Mouse (Mus musculus) left cerebral cortex, adult 18-20 months (tissue): ENCODE results near the gene Vmn1r48. TPM values are rescaled to one million over a fixed set of nuclear protein-coding genes. Genes with fewer than 3 reads are reported as not detected.
"Not testable (repeated sequence)": the region's sequence is repeated elsewhere in the genome, so short reads cannot be mapped to it uniquely, and the experiment has no call there.

ENCODE experiments used
- DNase-seq, 2 experiments: peaks; one replicate each; pipeline ENCODE4 v3.0.0; 2021 to 2022; ENCODE audit warnings: low spot score in 2 of 2, mixed read lengths in 1 of 2
- long read RNA-seq, 2 experiments: library from polyadenylated mRNA; stranded (forward); transcript quantifications; one replicate each; pipeline ENCODE4 v2.0.0; 2021
- total RNA-seq, 2 experiments: library from RNA; stranded (reverse); gene quantifications; 2 replicates each; pipeline ENCODE4 v1.2.3; 2021

Vmn1r48 gene
- total RNA-seq = not detected
- long read RNA-seq, experiment 1 = 0 reads
- long read RNA-seq, experiment 2 = 0 reads

GRCm38 (mm10) chr6:90036741-90037140 lies at the start of gene Vmn1r48:
Vmn1r48 (minus strand) TSS chr6:90036841.
- DNase-seq = not testable (repeated sequence)

DNA sequence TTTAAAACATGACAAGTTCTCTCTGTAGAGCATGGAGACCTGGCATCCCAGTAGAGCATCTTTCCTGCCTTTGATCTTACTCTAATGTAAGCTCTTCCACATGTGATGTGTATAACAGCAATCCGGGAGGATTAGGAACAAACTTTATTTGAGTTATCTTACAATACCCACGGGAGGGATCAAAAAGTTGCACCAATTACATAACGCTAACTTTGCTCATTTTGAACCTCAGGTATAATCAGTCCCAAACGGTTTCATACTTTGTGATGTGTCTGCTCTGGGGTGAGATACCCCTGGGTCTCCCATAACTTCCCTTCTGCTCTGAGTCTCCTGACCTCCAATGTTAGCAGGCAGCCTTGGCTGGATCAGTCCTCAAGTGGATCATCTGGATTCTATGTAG lies 41.8 kb upstream of the Vmn1r48 start, which contains the start of gene Vmn1r49:
TSS of gene Vmn1r49 (minus strand) at position 101 of the 400 bp plus-strand sequence.
- no peak for DNase-seq

DNA sequence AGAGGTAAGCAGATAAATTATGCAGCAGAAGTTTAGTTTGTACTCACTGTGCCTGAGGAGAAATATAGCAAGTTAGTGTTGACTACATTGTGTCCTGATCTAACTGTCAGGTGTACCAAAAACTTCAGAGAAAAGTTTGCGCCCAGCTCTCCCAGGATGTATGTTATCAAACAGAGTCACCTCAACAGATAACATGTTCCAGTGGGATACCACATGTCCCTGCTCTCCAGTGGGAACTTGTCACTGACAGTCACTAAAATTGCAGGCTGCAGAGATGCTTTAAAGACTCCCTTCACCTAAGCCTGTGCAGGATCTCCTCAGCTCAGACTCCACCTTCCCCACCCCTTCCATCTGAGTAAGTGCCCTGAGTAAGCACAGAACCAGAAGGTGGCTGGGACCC lies 20.8 kb downstream of the Vmn1r48 start, which contains the start of gene Vmn1r47:
TSS of gene Vmn1r47 (plus strand) at position 301 of the 400 bp plus-strand sequence.
- not testable (repeated sequence) for DNase-seq

DNA sequence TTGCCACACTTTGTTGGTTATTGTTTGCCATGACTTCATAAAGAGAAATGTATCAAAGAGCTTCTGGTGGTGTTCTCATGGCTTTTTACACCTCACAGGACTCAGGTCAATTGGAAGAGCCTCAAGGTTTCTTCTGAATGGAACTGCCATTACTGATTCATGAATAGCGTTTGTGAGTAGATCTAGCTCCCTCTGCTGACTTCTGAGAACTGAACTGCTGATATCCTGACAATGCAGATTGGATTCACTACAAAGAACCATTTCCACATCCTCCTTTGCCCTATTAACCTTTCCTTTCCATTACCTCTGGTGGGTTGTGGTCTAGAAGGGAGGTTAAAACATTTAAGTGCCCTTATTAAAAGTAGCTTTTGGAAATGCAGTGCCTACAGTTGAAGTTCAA lies 50.7 kb downstream of the Vmn1r48 start:
- no peak for DNase-seq

Other genes with a start within 250 kb of the Vmn1r48 start
- gene Vmn1r42, start 160.4 kb downstream of the Vmn1r48 start, total RNA-seq = not detected
- not detected for gene Vmn1r43, start 160.4 kb downstream of the Vmn1r48 start, total RNA-seq
- not detected for gene Vmn1r44, start 153.2 kb downstream of the Vmn1r48 start, total RNA-seq
- not detected for gene Vmn1r45, start 96.2 kb downstream of the Vmn1r48 start, total RNA-seq
- gene Vmn1r46, start 67.5 kb downstream of the Vmn1r48 start, total RNA-seq = not detected
- gene Vmn1r47, start 20.7 kb downstream of the Vmn1r48 start, total RNA-seq = not detected
- gene Vmn1r49, start 41.7 kb upstream of the Vmn1r48 start, total RNA-seq = not detected
- not detected for gene Vmn1r50, start 64.6 kb upstream of the Vmn1r48 start, total RNA-seq
- not detected for gene Vmn1r51, start 85.8 kb upstream of the Vmn1r48 start, total RNA-seq
- gene Vmn1r52, start 138.0 kb upstream of the Vmn1r48 start, total RNA-seq = not detected
- gene V1ra8, start 166.0 kb upstream of the Vmn1r48 start, total RNA-seq = not detected
- gene Vmn1r53, start 187.6 kb upstream of the Vmn1r48 start, total RNA-seq = not detected
- not detected for gene Vmn1r54, start 209.5 kb upstream of the Vmn1r48 start, total RNA-seq